Mouse (Mus musculus): Measurements from ENCODE around the gene Nmur1.

Nmur1 gene

DNA sequence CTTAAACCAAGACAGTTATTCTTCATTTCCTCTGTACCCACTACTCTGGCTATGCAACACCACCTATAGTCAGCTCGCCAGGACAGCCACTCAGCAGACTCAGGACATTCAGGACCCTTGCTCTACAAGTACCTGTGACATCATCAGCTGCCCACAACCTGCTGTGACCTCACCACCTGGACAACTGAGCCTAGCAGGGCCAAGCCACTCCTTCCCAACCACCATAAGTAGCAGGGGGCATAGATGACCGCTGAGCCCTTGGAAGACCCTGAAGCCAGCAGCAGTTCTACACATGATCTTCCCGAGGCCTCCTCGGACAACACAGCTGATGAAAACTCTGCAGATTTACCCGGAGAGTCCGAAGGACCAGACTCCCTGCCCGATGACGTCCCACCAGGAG is at the start of gene Nmur1, which contains the start of gene Tex44:
Gene Nmur1 (minus strand): TSS at position 101 of the 400 bp plus-strand sequence.
Gene Tex44 (plus strand): TSS at position 202 of the 400 bp plus-strand sequence.
- DNase-seq (ENCODE audit: low spot score), result no peak

GRCm38 (mm10) chr1:86473109-86473760 is 47.2 kb upstream of the Nmur1 start:
- no peak for DNase-seq (ENCODE audit: low spot score)

- peak; percentile 89 for DNase-seq (ENCODE audit: low spot score)
These were observed 46.3 kb upstream of the Nmur1 start for GRCm38 (mm10) chr1:86472197-86472952.

- DNase-seq (ENCODE audit: low spot score), result peak; percentile 61
These were observed 45.5 kb upstream of the Nmur1 start for GRCm38 (mm10) chr1:86471504-86471961.

GRCm38 (mm10) chr1:86470519-86471181 is 44.6 kb upstream of the Nmur1 start:
- peak; percentile 89 for DNase-seq (ENCODE audit: low spot score)

- no peak for DNase-seq (ENCODE audit: low spot score)
These were observed 43.8 kb upstream of the Nmur1 start for GRCm38 (mm10) chr1:86469876-86470275.

- no peak for DNase-seq (ENCODE audit: low spot score)
These were observed 41.4 kb upstream of the Nmur1 start for GRCm38 (mm10) chr1:86467416-86467815.

- no peak for DNase-seq (ENCODE audit: low spot score)
These were observed 38.8 kb upstream of the Nmur1 start for GRCm38 (mm10) chr1:86464875-86465224.

GRCm38 (mm10) chr1:86464223-86464874 is 38.3 kb upstream of the Nmur1 start:
- DNase-seq (ENCODE audit: low spot score), result no peak

- DNase-seq (ENCODE audit: low spot score), result no peak
These were observed 33.3 kb upstream of the Nmur1 start for GRCm38 (mm10) chr1:86459371-86459770.

DNA sequence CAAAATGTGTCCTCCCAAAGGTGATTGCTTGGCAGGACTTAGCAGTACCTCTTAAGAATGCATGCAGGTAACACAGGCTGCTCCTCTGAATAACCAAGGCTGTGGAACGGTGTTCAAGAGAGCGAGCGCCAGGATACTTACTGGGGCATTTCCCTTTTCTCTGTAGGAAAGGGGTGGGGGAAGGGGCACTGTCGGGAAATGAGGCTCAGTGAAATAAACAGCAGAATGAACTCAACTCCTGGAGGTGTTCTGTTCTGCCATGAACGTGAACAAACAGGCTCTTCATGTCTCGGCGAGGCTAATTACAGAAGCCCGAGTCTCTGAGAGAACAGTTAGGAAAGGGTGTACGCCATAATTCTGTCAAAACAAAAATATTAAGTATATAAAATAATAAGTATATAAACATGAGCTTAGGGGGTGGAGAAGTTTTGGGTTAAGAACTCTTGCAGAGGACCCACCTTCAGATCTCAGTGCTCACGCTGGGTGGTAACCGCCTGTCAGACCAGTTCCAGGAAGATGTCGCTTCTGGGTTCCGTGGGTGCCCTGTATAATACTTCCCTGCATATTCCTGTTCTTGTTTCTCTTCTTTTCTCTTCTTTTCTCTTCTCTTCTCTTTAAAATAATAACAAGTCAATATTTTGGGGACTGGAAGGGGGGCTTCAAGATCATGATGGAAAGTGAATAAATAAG is 31.0 kb upstream of the Nmur1 start:
- no peak for DNase-seq (ENCODE audit: low spot score)

DNA sequence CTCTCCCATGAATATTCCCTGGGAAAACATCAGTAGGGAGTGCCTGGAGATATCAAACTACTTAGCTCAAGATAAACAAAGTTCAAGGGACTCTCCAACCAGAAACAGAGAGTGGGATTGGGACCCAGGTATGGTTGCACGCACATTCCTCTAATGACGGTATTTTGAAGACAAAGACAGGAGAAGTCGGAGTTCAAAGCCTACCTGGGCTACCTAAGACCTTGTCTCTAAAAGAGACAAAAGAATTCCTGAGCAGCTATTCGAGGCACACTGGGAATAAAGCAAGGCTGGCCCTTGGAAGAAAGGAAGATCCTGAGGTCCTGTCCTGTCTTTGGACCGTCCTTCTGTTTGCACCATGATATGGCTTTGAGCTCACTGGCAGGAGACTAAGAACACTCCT is 26.7 kb upstream of the Nmur1 start:
- DNase-seq (ENCODE audit: low spot score), result no peak

GRCm38 (mm10) chr1:86449966-86450365 is 23.9 kb upstream of the Nmur1 start:
- DNase-seq (ENCODE audit: low spot score), result no peak

DNA sequence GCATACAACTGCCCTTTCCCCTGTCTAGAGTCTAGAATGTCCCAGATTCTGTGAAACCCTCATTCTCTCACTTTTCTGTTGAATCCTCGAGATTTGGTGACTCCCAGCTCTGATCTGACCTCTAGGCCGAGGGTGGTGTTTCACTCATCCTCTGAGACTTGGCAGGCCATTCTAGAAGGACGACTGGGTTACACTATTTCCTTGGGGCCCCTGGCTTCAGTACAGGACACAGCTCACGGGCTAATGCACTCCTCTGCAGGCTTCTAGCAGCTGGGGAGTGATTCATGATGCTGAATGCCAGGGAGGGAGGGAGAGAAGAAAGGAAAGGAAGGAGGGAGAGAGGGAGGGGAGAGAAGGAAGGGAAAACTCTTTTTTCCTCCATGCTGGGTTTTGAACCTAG is 22.2 kb upstream of the Nmur1 start:
- DNase-seq (ENCODE audit: low spot score), result no peak

DNA sequence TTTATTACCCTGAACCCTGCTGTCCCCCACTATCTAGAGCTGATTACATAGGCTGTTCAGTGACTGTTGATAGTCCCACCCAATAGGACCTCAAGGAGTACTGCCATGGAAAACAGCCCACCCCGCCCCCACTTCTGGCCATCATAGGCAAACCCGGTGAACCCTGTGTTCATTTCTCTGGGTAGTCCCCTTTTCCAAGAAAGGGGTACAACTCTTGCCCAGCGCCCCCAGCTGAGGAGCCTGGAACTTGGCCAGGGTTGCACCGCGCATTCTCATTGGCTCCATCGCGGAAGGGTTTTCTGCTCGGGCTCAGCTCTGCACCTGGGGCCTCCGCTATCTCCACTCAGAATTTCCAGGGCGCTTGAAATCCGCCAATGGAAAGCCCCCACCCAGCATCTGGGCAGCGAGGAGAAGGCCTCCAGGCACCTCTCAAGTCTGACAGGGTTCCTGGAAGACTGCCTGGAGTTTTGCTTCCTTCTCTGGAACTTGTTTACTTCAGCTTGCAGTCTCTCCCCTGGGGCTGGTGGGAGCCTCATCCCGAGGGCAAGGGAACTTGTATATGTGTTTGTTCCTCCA is 21.7 kb upstream of the Nmur1 start:
- peak; percentile 67 for DNase-seq (ENCODE audit: low spot score)

GRCm38 (mm10) chr1:86443386-86444172 is 17.6 kb upstream of the Nmur1 start:
- DNase-seq (ENCODE audit: low spot score), result no peak

- peak; percentile 51 for DNase-seq (ENCODE audit: low spot score)
These were observed 16.8 kb upstream of the Nmur1 start for GRCm38 (mm10) chr1:86442832-86443231.

- peak; percentile 90 for DNase-seq (ENCODE audit: low spot score)
These were observed 16.2 kb upstream of the Nmur1 start for GRCm38 (mm10) chr1:86441980-86442831.

DNA sequence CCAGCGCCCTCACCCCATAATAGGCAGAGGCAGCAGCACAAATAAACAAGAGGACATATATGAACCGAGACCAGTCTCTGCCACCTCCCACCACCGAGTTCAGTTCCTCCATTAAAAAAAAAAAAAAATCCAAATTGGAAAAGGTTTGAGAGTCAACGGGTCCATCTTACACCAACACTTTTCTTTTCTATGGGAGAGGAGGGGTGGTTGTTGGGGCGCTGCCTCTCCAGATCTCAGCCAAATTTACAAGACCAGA is 15.6 kb upstream of the Nmur1 start:
- DNase-seq (ENCODE audit: low spot score), result no peak

Data from lung, postnatal 25 days (tissue).